Mouse (Mus musculus): ENCODE data around the gene Pdyn. TPM values are rescaled to one million over a fixed set of nuclear protein-coding genes. Genes with fewer than 3 reads are reported as not detected.

The Pdyn gene
- polyA plus RNA-seq, 1 experiment, result not detected

- Histone ChIP-seq H3K4me3 (ENCODE audit: low read depth, low read length) (no peak overlapping the region), H3K9ac (ENCODE audit: low read depth, poor library complexity, severe bottlenecking) (no peak overlapping the region), H3K27ac (ENCODE audit: insufficient read depth, low read length) (no peak overlapping the region), H3K9me3 (replicated peaks; ENCODE audit: control insufficient read depth, insufficient read depth, low read length, poor library complexity, severe bottlenecking) (no peaks in the 10 kb centered on the region), H3K4me1 (ENCODE audit: control insufficient read depth, insufficient read depth, low read length) (no peaks in the 10 kb centered on the region), H3K27me3 (ENCODE audit: control insufficient read depth, insufficient read depth, low read length, poor library complexity, severe bottlenecking) (no peaks in the 10 kb centered on the region), H3K36me3 (ENCODE audit: control insufficient read depth, insufficient read depth, low read length, poor library complexity, severe bottlenecking) (no peaks in the 10 kb centered on the region)
- TF ChIP-seq POLR2A (IDR thresholded peaks at IDR 0.05; ENCODE audit: insufficient read depth, low read length) (no peak), EP300 (IDR thresholded peaks at IDR 0.05; ENCODE audit: insufficient read depth, low read depth, low read length) (no peak), CTCF (IDR thresholded peaks at IDR 0.05; ENCODE audit: low read depth, low read length) (no peak)
Observed at GRCm38 (mm10) chr2:129686908-129687307, 12.7 kb downstream of the Pdyn start.

GRCm38 (mm10) chr2:129684014-129684413, 15.6 kb downstream of the Pdyn start:
- TF ChIP-seq POLR2A (IDR thresholded peaks at IDR 0.05; ENCODE audit: insufficient read depth, low read length), result no peak
- no peak for TF ChIP-seq EP300 (IDR thresholded peaks at IDR 0.05; ENCODE audit: insufficient read depth, low read depth, low read length)
- TF ChIP-seq CTCF (IDR thresholded peaks at IDR 0.05; ENCODE audit: low read depth, low read length), result no peak
- H3K36me3 ChIP-seq (ENCODE audit: control insufficient read depth, insufficient read depth, low read length, poor library complexity, severe bottlenecking), result no peaks in the 10 kb centered on the region
- no peak overlapping the region for H3K9ac ChIP-seq (ENCODE audit: low read depth, poor library complexity, severe bottlenecking)
- no peaks in the 10 kb centered on the region for H3K4me1 ChIP-seq (ENCODE audit: control insufficient read depth, insufficient read depth, low read length)
- no peak overlapping the region for H3K27ac ChIP-seq (ENCODE audit: insufficient read depth, low read length)
- no peaks in the 10 kb centered on the region for H3K27me3 ChIP-seq (ENCODE audit: control insufficient read depth, insufficient read depth, low read length, poor library complexity, severe bottlenecking)
- H3K4me3 ChIP-seq (ENCODE audit: low read depth, low read length), result no peak overlapping the region
- H3K9me3 ChIP-seq (replicated peaks; ENCODE audit: control insufficient read depth, insufficient read depth, low read length, poor library complexity, severe bottlenecking), result no peaks in the 10 kb centered on the region

GRCm38 (mm10) chr2:129680236-129680635, 19.4 kb downstream of the Pdyn start:
- Histone ChIP-seq H3K36me3 (ENCODE audit: control insufficient read depth, insufficient read depth, low read length, poor library complexity, severe bottlenecking) (no peaks in the 10 kb centered on the region), H3K9me3 (replicated peaks; ENCODE audit: control insufficient read depth, insufficient read depth, low read length, poor library complexity, severe bottlenecking) (no peaks in the 10 kb centered on the region), H3K9ac (ENCODE audit: low read depth, poor library complexity, severe bottlenecking) (no peak overlapping the region), H3K27ac (ENCODE audit: insufficient read depth, low read length) (no peak overlapping the region), H3K4me1 (ENCODE audit: control insufficient read depth, insufficient read depth, low read length) (no peaks in the 10 kb centered on the region), H3K27me3 (ENCODE audit: control insufficient read depth, insufficient read depth, low read length, poor library complexity, severe bottlenecking) (no peaks in the 10 kb centered on the region), H3K4me3 (ENCODE audit: low read depth, low read length) (no peak overlapping the region)
- TF ChIP-seq POLR2A (IDR thresholded peaks at IDR 0.05; ENCODE audit: insufficient read depth, low read length), result no peak
- no peak for TF ChIP-seq CTCF (IDR thresholded peaks at IDR 0.05; ENCODE audit: low read depth, low read length)

GRCm38 (mm10) chr2:129679066-129679465, 20.6 kb downstream of the Pdyn start:
- no peak overlapping the region for H3K9ac ChIP-seq (ENCODE audit: low read depth, poor library complexity, severe bottlenecking)
- no peaks in the 10 kb centered on the region for H3K27me3 ChIP-seq (ENCODE audit: control insufficient read depth, insufficient read depth, low read length, poor library complexity, severe bottlenecking)
- H3K36me3 ChIP-seq (ENCODE audit: control insufficient read depth, insufficient read depth, low read length, poor library complexity, severe bottlenecking), result no peaks in the 10 kb centered on the region
- H3K4me3 ChIP-seq (ENCODE audit: low read depth, low read length), result no peak overlapping the region
- H3K9me3 ChIP-seq (replicated peaks; ENCODE audit: control insufficient read depth, insufficient read depth, low read length, poor library complexity, severe bottlenecking), result no peaks in the 10 kb centered on the region
- H3K27ac ChIP-seq (ENCODE audit: insufficient read depth, low read length), result no peak overlapping the region
- no peaks in the 10 kb centered on the region for H3K4me1 ChIP-seq (ENCODE audit: control insufficient read depth, insufficient read depth, low read length)
- TF ChIP-seq CTCF (IDR thresholded peaks at IDR 0.05; ENCODE audit: low read depth, low read length), result no peak

GRCm38 (mm10) chr2:129677664-129678063, 22.0 kb downstream of the Pdyn start:
- H3K9ac ChIP-seq (ENCODE audit: low read depth, poor library complexity, severe bottlenecking), result no peak overlapping the region
- no peaks in the 10 kb centered on the region for H3K4me1 ChIP-seq (ENCODE audit: control insufficient read depth, insufficient read depth, low read length)
- no peak for TF ChIP-seq EP300 (IDR thresholded peaks at IDR 0.05; ENCODE audit: insufficient read depth, low read depth, low read length)
- TF ChIP-seq CTCF (IDR thresholded peaks at IDR 0.05; ENCODE audit: low read depth, low read length), result no peak
- no peak for TF ChIP-seq POLR2A (IDR thresholded peaks at IDR 0.05; ENCODE audit: insufficient read depth, low read length)
- H3K27ac ChIP-seq (ENCODE audit: insufficient read depth, low read length), result no peak overlapping the region
- no peaks in the 10 kb centered on the region for H3K9me3 ChIP-seq (replicated peaks; ENCODE audit: control insufficient read depth, insufficient read depth, low read length, poor library complexity, severe bottlenecking)
- H3K36me3 ChIP-seq (ENCODE audit: control insufficient read depth, insufficient read depth, low read length, poor library complexity, severe bottlenecking), result no peaks in the 10 kb centered on the region
- H3K27me3 ChIP-seq (ENCODE audit: control insufficient read depth, insufficient read depth, low read length, poor library complexity, severe bottlenecking), result no peaks in the 10 kb centered on the region
- H3K4me3 ChIP-seq (ENCODE audit: low read depth, low read length), result no peak overlapping the region

GRCm38 (mm10) chr2:129674935-129675634, 24.6 kb downstream of the Pdyn start:
- no peaks in the 10 kb centered on the region for H3K4me1 ChIP-seq (ENCODE audit: control insufficient read depth, insufficient read depth, low read length)
- H3K4me3 ChIP-seq (ENCODE audit: low read depth, low read length), result no peak overlapping the region
- TF ChIP-seq CTCF (IDR thresholded peaks at IDR 0.05; ENCODE audit: low read depth, low read length), result peak; percentile 98
- no peak for TF ChIP-seq EP300 (IDR thresholded peaks at IDR 0.05; ENCODE audit: insufficient read depth, low read depth, low read length)
- H3K27ac ChIP-seq (ENCODE audit: insufficient read depth, low read length), result no peak overlapping the region
- no peaks in the 10 kb centered on the region for H3K36me3 ChIP-seq (ENCODE audit: control insufficient read depth, insufficient read depth, low read length, poor library complexity, severe bottlenecking)
- H3K27me3 ChIP-seq (ENCODE audit: control insufficient read depth, insufficient read depth, low read length, poor library complexity, severe bottlenecking), result no peaks in the 10 kb centered on the region; the same call in 1 of the 2 replicates
- no peaks in the 10 kb centered on the region for H3K9me3 ChIP-seq (replicated peaks; ENCODE audit: control insufficient read depth, insufficient read depth, low read length, poor library complexity, severe bottlenecking)
- no peak overlapping the region for H3K9ac ChIP-seq (ENCODE audit: low read depth, poor library complexity, severe bottlenecking)

All from ES-Bruce4 (cell line).